Mouse (Mus musculus): Measurements from ENCODE around the gene Gstm2.

- no peak for TF ChIP-seq CTCF (IDR thresholded peaks at IDR 0.05; ENCODE audit: control insufficient read depth, insufficient read depth, insufficient replicate concordance, low read depth, low read length)
- TF ChIP-seq POLR2A (IDR thresholded peaks at IDR 0.05; ENCODE audit: control insufficient read depth, low read depth, low read length) = no peak
Observed at GRCm38 (mm10) chr3:107966631-107967030, 19.6 kb downstream of the Gstm2 start.
